Mouse (Mus musculus) liver, embryonic 14.5 days (tissue): ENCODE measurements around the gene Osbpl3. TPM values are rescaled to one million over a fixed set of nuclear protein-coding genes. Genes with fewer than 3 reads are reported as not detected.

Source experiments
- ATAC-seq: fragments of 200-750 bp; cut with Nextera tagmentation; 2 replicates; pipeline ENCODE4 v1.8.0; 2017; ENCODE audit warnings: moderate number of reproducible peaks, mild to moderate bottlenecking, moderate library complexity; ENCODE audit not compliant: insufficient read depth
- DNase-seq, 3 experiments: peaks; one replicate each; pipeline ENCODE4 v3.0.0-alpha.2; 2012 to 2013; ENCODE audit warnings: low read depth in 3 of 3, low spot score in 3 of 3
- H3K27ac ChIP-seq: fragments of 300-500 bp; sonication (generic); 2 replicates; pipeline ENCODE4 v1.5.1; 2014; ENCODE audit warnings: moderate library complexity, mild to moderate bottlenecking, control low read depth, inconsistent platforms
- H3K27me3 ChIP-seq: fragments of 300-500 bp; sonication (generic); 2 replicates; pipeline ENCODE4 v1.6.1; 2014; ENCODE audit warnings: mild to moderate bottlenecking, low read length, moderate library complexity; ENCODE audit not compliant: control insufficient read depth, insufficient read depth
- H3K36me3 ChIP-seq: fragments of 300-500 bp; sonication (generic); replicated peaks from 2 replicates; pipeline ENCODE4 v1.6.1; 2014; ENCODE audit warnings: low read depth; ENCODE audit not compliant: control insufficient read depth, insufficient read depth
- H3K4me1 ChIP-seq, 2 experiments: fragments of 200-500 bp in 1 of 2; fragments of 300-500 bp in 1 of 2; sonication (generic) in 1 of 2; replicated peaks; 2 replicates each; pipeline ENCODE4 v1.6.1; 2012 to 2014; ENCODE audit warnings: antibody characterized with exemption in 1 of 2, inconsistent platforms in 1 of 2, low read length in 1 of 2; ENCODE audit not compliant: control insufficient read depth in 2 of 2, insufficient read depth in 2 of 2
- H3K4me2 ChIP-seq: fragments of 300-500 bp; sonication (generic); 2 replicates; pipeline ENCODE4 v1.6.1; 2014; ENCODE audit warnings: low read depth, mild to moderate bottlenecking, control low read depth, moderate library complexity
- H3K4me3 ChIP-seq, 2 experiments: fragments of 200-500 bp in 1 of 2; fragments of 300-500 bp in 1 of 2; sonication (generic) in 1 of 2; 2 replicates each; pipeline ENCODE4 v1.5.1; 2012 to 2014; ENCODE audit warnings: low read depth in 2 of 2, low read length in 2 of 2, mild to moderate bottlenecking in 2 of 2, control low read depth in 1 of 2, inconsistent platforms in 1 of 2, moderate library complexity in 1 of 2; ENCODE audit not compliant: insufficient read depth in 1 of 2
- H3K9ac ChIP-seq: fragments of 300-500 bp; sonication (generic); replicated peaks from 2 replicates; pipeline ENCODE4 v1.6.1; 2014; ENCODE audit warnings: mild to moderate bottlenecking, control low read depth, moderate library complexity
- H3K9me3 ChIP-seq: fragments of 300-500 bp; sonication (generic); 2 replicates; pipeline ENCODE4 v1.6.1; 2016; ENCODE audit warnings: low read length, mixed read lengths; ENCODE audit not compliant: control insufficient read depth
- CTCF ChIP-seq: IDR thresholded peaks from 2 replicates; pipeline ENCODE4 v1.5.1; 2016; ENCODE audit warnings: antibody characterized with exemption, low read depth, control low read depth
- EP300 ChIP-seq: IDR thresholded peaks from 2 replicates; pipeline ENCODE4 v1.6.1; 2016; ENCODE audit warnings: antibody characterized with exemption, low read depth
- WGBS: fragments of 180-500 bp; shearing (Covaris S2); extraction: QIAGEN DNeasy Blood & Tissue Kit; methylation state at CpG from one replicate; pipeline ENCODE4 v1.1.7; 2014; ENCODE audit not compliant: insufficient replicate concordance; 5-methylcytosine and 5-hydroxymethylcytosine counted together
- polyA plus RNA-seq, 2 experiments: library from polyadenylated mRNA; depleted of rRNA in 1 of 2; stranded (reverse) in 1 of 2; unstranded in 1 of 2; fragments of >200 nt; fragmentation: Nextera tagmentation in 1 of 2; extraction: Ambion mirVana in 1 of 2; gene quantifications; 2 replicates each; pipeline versions ENCODE4 v1.2.1 to v1.2.3; 2012 to 2014

The Osbpl3 gene
- polyA plus RNA-seq, 2 experiments, result 0.60 to 0.70 TPM

DNA sequence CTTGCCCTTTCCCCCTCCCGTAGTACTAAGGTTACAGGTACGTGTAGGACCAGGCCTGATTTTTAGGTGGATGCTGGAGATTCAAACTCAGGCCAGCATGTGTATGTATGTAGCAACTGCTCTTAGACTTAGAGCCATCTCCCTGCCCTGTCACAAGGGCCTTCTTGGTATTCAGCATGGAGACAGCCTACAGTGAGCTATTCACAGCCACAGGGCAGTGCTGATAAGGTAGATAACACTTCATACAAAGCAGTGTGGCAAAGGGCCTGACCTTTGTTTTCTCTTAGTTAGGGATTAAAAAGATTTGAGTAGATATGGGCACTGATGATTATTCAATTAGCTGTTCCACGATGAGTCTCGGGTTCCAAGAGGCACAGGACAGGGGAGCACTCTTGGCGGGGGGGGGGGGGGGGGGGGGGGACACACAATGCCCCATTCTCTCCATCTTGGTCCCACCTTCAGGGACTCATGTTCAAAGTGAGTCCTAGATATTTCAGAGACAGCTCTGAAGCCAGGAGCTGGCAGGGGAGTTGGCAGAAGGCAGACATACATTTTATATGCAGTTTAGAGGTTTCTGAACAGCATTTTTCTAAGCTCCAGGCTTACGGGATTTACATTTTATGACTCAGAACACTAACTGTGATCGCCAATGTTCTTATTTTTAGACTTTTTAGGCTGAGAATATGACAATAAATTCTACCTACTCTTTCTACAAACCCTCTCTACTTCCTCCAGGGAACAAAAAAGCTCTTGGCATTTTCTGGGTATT lies 56.4 kb downstream of the Osbpl3 start:
- Histone ChIP-seq H3K9me3 (no peaks in the 10 kb centered on the region), H3K9ac (no peak overlapping the region), H3K27me3 (no peaks in the 10 kb centered on the region), H3K4me2 (no peak overlapping the region), H3K27ac (no peak overlapping the region), H3K4me1 (no peaks in the 10 kb centered on the region), H3K36me3 (no peaks in the 10 kb centered on the region), H3K4me3 (no peak overlapping the region)
- DNase-seq (no peak), ATAC-seq (no peak)
- 60% methylated on average over 6 of the region's 7 CpGs for WGBS
- TF ChIP-seq EP300, result no peak
- no peak for TF ChIP-seq CTCF

GRCm38 (mm10) chr6:50398324-50398723 lies 57.7 kb downstream of the Osbpl3 start:
- no peaks in the 10 kb centered on the region for H3K4me1 ChIP-seq
- H3K4me2 ChIP-seq, result no peak overlapping the region
- H3K9ac ChIP-seq, result no peak overlapping the region
- WGBS, result 76% methylated on average over 6 of the region's 6 CpGs
- ATAC-seq (no peak), DNase-seq (no peak)
- no peak overlapping the region for H3K27ac ChIP-seq
- no peaks in the 10 kb centered on the region for H3K27me3 ChIP-seq
- no peak overlapping the region for H3K4me3 ChIP-seq
- no peaks in the 10 kb centered on the region for H3K36me3 ChIP-seq
- TF ChIP-seq EP300 (no peak), CTCF (no peak)
- H3K9me3 ChIP-seq, result no peaks in the 10 kb centered on the region

DNA sequence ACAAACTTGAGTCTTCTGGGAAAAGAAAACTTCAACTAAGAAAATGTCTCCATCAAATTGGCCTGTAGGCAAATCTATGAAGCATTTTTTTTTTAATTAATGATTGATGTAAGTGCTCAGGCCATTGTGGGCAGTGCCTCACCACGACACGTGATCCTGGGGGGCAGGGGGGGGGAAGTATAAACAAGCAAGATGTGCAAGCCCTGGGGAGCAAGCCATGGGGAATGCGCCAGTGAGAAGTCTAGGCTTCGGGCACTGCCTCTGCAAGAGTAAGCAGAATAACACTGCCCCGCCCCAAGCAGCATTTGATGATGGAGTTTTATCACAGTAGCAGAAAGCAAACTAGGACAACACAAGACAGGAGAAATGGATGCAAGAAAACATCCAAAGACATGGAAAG lies 58.9 kb downstream of the Osbpl3 start:
- Histone ChIP-seq H3K27ac (no peak overlapping the region), H3K36me3 (no peaks in the 10 kb centered on the region), H3K4me2 (no peak overlapping the region), H3K9ac (no peak overlapping the region), H3K4me3 (no peak overlapping the region), H3K4me1 (no peaks in the 10 kb centered on the region), H3K27me3 (no peaks in the 10 kb centered on the region), H3K9me3 (no peaks in the 10 kb centered on the region)
- DNase-seq, result no peak
- 47% methylated on average over 5 of the region's 5 CpGs for WGBS
- ATAC-seq, result no peak
- TF ChIP-seq CTCF, result no peak
- TF ChIP-seq EP300, result no peak

DNA sequence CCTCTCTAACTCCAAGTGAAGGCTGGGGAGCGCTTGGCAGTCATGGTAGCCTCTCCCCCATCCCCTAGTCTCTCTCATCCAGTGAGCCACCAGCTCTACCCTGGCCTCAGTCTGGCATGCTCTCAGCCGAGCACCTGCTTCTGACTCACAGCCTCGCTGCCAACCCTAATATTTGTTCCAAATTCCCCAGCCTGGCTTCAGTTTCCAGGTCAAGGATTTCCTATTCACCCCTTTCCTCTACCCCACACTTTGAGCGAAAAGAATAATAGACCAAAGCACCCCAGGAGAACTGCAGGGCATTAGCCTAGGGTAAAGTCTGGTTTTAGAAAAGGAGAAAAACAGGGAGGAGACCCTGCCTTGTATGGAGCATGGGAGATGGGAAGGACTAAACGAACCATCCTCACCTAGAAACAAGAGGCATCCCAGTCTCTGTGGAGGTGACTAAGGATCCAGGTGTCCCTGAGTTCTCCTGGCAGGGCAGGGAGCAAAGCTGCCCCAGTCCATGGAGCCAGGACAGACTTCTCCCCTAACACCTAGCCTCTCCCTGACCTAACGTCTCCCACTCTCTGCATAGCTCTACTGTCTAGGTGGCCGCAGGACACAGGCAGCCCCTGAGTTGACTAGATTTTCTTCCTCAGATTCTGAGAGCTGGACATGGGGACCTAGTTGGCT lies 60.2 kb downstream of the Osbpl3 start:
- no peak for TF ChIP-seq CTCF
- no peak for TF ChIP-seq EP300

GRCm38 (mm10) chr6:50394432-50394831 lies 61.6 kb downstream of the Osbpl3 start:
- DNase-seq, result no peak
- 68% methylated on average over 3 of the region's 3 CpGs for WGBS
- ATAC-seq, result no peak

More for the DNA sequence above, 60.2 kb downstream of the Osbpl3 start:
- ATAC-seq, result no peak
- Histone ChIP-seq H3K27ac (no peak overlapping the region), H3K27me3 (no peaks in the 10 kb centered on the region), H3K4me1 (no peaks in the 10 kb centered on the region), H3K36me3 (no peaks in the 10 kb centered on the region), H3K9ac (no peak overlapping the region), H3K9me3 (no peaks in the 10 kb centered on the region), H3K4me3 (no peak overlapping the region), H3K4me2 (no peak overlapping the region)
- WGBS, result 57% methylated on average over 7 of the region's 7 CpGs
- no peak for DNase-seq

More at GRCm38 (mm10) chr6:50394432-50394831, 61.6 kb downstream of the Osbpl3 start:
- Histone ChIP-seq H3K4me2 (no peak overlapping the region), H3K27ac (no peak overlapping the region), H3K4me3 (no peak overlapping the region), H3K9me3 (no peaks in the 10 kb centered on the region), H3K27me3 (no peaks in the 10 kb centered on the region), H3K36me3 (no peaks in the 10 kb centered on the region), H3K9ac (no peak overlapping the region), H3K4me1 (no peaks in the 10 kb centered on the region)
- TF ChIP-seq CTCF (no peak), EP300 (no peak)
